ENCODE assay signal across 21 mouse cellular contexts in genomic region chr11:84121051-84121956, GRCm38 (mm10). TPM values are rescaled to one million over a fixed set of nuclear protein-coding genes. Genes with fewer than 3 reads are reported as not detected.
DNase-seq lines count a peak whose midpoint lies in the region; ATAC-seq and TF ChIP-seq lines count a peak whose summit lies in the region.
"Had no signal": no experiment of that assay in that cellular context is flagged by ENCODE, and none has a peak within 500 bp of the region (broad histone marks: within the 10 kb centered on the region; RNA-seq: fewer than 3 reads in every experiment).

No protein-coding gene starts in this region.

- TF ChIP-seq CTCF in layer of hippocampus, adult 2 months (conservative IDR thresholded peaks at IDR 0.05) = no peak
- no peak for TF ChIP-seq CTCF in lung, postnatal 0 days (IDR thresholded peaks at IDR 0.05)
- no peak for TF ChIP-seq CTCF in lung, adult 2 months (IDR thresholded peaks at IDR 0.05; ENCODE audit: insufficient read depth, low read length)

- 53% methylated on average over 12 of the region's 12 CpGs for WGBS in lung, postnatal 0 days
- WGBS in lung, adult 2 months = 62% methylated on average over 12 of the region's 12 CpGs
- WGBS in stomach, embryonic 15.5 days = 68% methylated on average over 12 of the region's 12 CpGs

- H3K4me2 ChIP-seq in lung, postnatal 0 days (replicated peaks; ENCODE audit: low read depth, low read length) = no peak overlapping the region
- H3K4me2 ChIP-seq in stomach, embryonic 15.5 days = no peak overlapping the region
- H3K4me2 ChIP-seq: hindbrain, embryonic 15.5 days; limb, embryonic 13.5 days; midbrain, embryonic 15.5 days had no signal

- TF ChIP-seq POLR2A in lung, adult 2 months (IDR thresholded peaks at IDR 0.05; ENCODE audit: borderline replicate concordance, extremely low read depth, low read depth, low read length) = no peak

- no peaks in the 10 kb centered on the region for H3K9me3 ChIP-seq in lung, postnatal 0 days (ENCODE audit: low read length)
- no peaks in the 10 kb centered on the region for H3K9me3 ChIP-seq in stomach, embryonic 15.5 days
- H3K9me3 ChIP-seq: hindbrain, embryonic 15.5 days; limb, embryonic 13.5 days; midbrain, embryonic 15.5 days had no signal

- no peak for TF ChIP-seq EP300 in lung, postnatal 0 days (IDR thresholded peaks at IDR 0.05)

- H3K4me3 ChIP-seq in layer of hippocampus, adult 2 months = no peak overlapping the region
- H3K4me3 ChIP-seq in lung, postnatal 0 days (ENCODE audit: low read depth, low read length) = no peak overlapping the region
- no peak overlapping the region for H3K4me3 ChIP-seq in lung, adult 2 months (replicated peaks; ENCODE audit: extremely low read depth, low read depth, low read length)
- H3K4me3 ChIP-seq in stomach, embryonic 15.5 days (replicated peaks) = no peak overlapping the region
- H3K4me3 ChIP-seq: hindbrain, embryonic 15.5 days; limb, embryonic 13.5 days; midbrain, embryonic 15.5 days had no signal

- no peak overlapping the region for H3K9ac ChIP-seq in lung, postnatal 0 days (replicated peaks; ENCODE audit: low read depth)
- no peak overlapping the region for H3K9ac ChIP-seq in stomach, embryonic 15.5 days
- H3K9ac ChIP-seq: hindbrain, embryonic 15.5 days; limb, embryonic 13.5 days; midbrain, embryonic 15.5 days had no signal

- H3K27ac ChIP-seq in layer of hippocampus, adult 2 months = peak overlapping the region; percentile 16
- peak overlapping the region; percentile 51; the same call in 1 of the 2 replicates for H3K27ac ChIP-seq in lung, postnatal 0 days (ENCODE audit: low read length)
- H3K27ac ChIP-seq in stomach, embryonic 15.5 days = peak overlapping the region; percentile 35; the same call in 1 of the 2 replicates
- H3K27ac ChIP-seq: hindbrain, embryonic 15.5 days; limb, embryonic 13.5 days; midbrain, embryonic 15.5 days had no signal

- peak; percentile 44; the same call in 1 of the 2 replicates for ATAC-seq in lung, postnatal 0 days
- ATAC-seq in stomach, embryonic 15.5 days (ENCODE audit: insufficient read depth, low FRiP score, low read depth) = peak; percentile 65; the same call in 1 of the 2 replicates
- ATAC-seq in granulocyte monocyte progenitor cell, adult 5-6 weeks (replicated peaks; ENCODE audit: poor library complexity, severe bottlenecking) = no peak
- ATAC-seq: midbrain, embryonic 15.5 days; Patski had no signal

- H3K27me3 ChIP-seq in lung, postnatal 0 days (replicated peaks; ENCODE audit: insufficient read depth, low read length) = no peaks in the 10 kb centered on the region
- H3K27me3 ChIP-seq in stomach, embryonic 15.5 days (replicated peaks) = no peaks in the 10 kb centered on the region
- H3K27me3 ChIP-seq: hindbrain, embryonic 15.5 days; limb, embryonic 13.5 days; midbrain, embryonic 15.5 days; Patski had no signal

- peaks cover 14% of the 10 kb centered on the region for H3K36me3 ChIP-seq in lung, postnatal 0 days (ENCODE audit: insufficient read depth, low read length)
- peaks cover 33% of the 10 kb centered on the region for H3K36me3 ChIP-seq in stomach, embryonic 15.5 days

- no peak for DNase-seq in layer of hippocampus, adult 2 months (ENCODE audit: low spot score in 2 of 2)
- DNase-seq in layer of hippocampus, postnatal 10 days (ENCODE audit: low spot score in 2 of 2) = no peak
- no peak for DNase-seq in lung, postnatal 0 days (ENCODE audit: low spot score)
- no peak for DNase-seq in lung, adult 2 months
- peak; percentile 54 for DNase-seq in brain, adult 2 months (ENCODE audit: low read depth, low spot score)
- DNase-seq in ovary, postnatal 36 days (ENCODE audit: low spot score) = no peak
- DNase-seq: B cell, adult 2 months; cerebellum, adult 18-20 months; cerebellum, postnatal 36 days; gastrocnemius, postnatal 10 days; kidney, adult 11 months; kidney, postnatal 14 days had no signal

- H3K4me1 ChIP-seq in lung, postnatal 0 days (ENCODE audit: insufficient read depth, low read depth, low read length) = no peaks in the 10 kb centered on the region
- no peaks in the 10 kb centered on the region for H3K4me1 ChIP-seq in lung, adult 2 months (ENCODE audit: control insufficient read depth, insufficient read depth, low read length)
- H3K4me1 ChIP-seq in stomach, embryonic 15.5 days = 0 out of 2 replicates have a peak, but pooled peaks cover 6% of the 10 kb centered on the region
- H3K4me1 ChIP-seq: hindbrain, embryonic 15.5 days; limb, embryonic 13.5 days; midbrain, embryonic 15.5 days had no signal

RNA-seq across cellular contexts. Expression of gene Tada2a, which starts 8.1 kb away (rescaled TPM):
- 10 to 100 TPM; 33.0 to 33.8 TPM for total RNA-seq in layer of hippocampus, adult 2 months (2021)
- total RNA-seq in layer of hippocampus, postnatal 10 days (2021) = 10 to 100 TPM; 34.8 to 35.6 TPM
- 14.9 and 15.0 TPM in 2 replicates for polyA plus RNA-seq in lung, postnatal 0 days (2015; fragmentation: Nextera tagmentation; extraction: Ambion mirVana)
- 4.5 and 6.8 TPM in 2 replicates for polyA plus RNA-seq in lung, adult 2 months (2012; rRNA removed)
- polyA plus RNA-seq in stomach, embryonic 15.5 days (2015; fragmentation: Nextera tagmentation; extraction: Ambion mirVana) = 25.8 and 27.5 TPM in 2 replicates
- 27.1 and 29.0 TPM in 2 replicates for total RNA-seq in granulocyte monocyte progenitor cell, adult 5-6 weeks (2014; fragmentation: Nextera tagmentation)
- 20.0 and 22.2 TPM in 2 replicates for total RNA-seq in granulocyte monocyte progenitor cell, adult 5-6 weeks (2017)

RNA-seq across cellular contexts. Expression of gene Acaca, which starts 8.2 kb away (rescaled TPM):
- total RNA-seq in layer of hippocampus, adult 2 months (2021) = 10 to 100 TPM; 66.7 to 69.6 TPM
- 100 to 1,000 TPM; 105 to 117 TPM for total RNA-seq in layer of hippocampus, postnatal 10 days (2021)
- 6.5 and 7.9 TPM in 2 replicates for polyA plus RNA-seq in lung, postnatal 0 days (2015; fragmentation: Nextera tagmentation; extraction: Ambion mirVana)
- 25.1 and 34.5 TPM in 2 replicates for polyA plus RNA-seq in lung, adult 2 months (2012; rRNA removed)
- 12.9 and 14.2 TPM in 2 replicates for polyA plus RNA-seq in stomach, embryonic 15.5 days (2015; fragmentation: Nextera tagmentation; extraction: Ambion mirVana)
- 28.9 and 40.2 TPM in 2 replicates for total RNA-seq in granulocyte monocyte progenitor cell, adult 5-6 weeks (2014; fragmentation: Nextera tagmentation)
- 34.7 and 38.5 TPM in 2 replicates for total RNA-seq in granulocyte monocyte progenitor cell, adult 5-6 weeks (2017)

RNA-seq across cellular contexts. Expression of gene Gm11437, which starts 46.0 kb away (rescaled TPM):
- not detected for total RNA-seq in layer of hippocampus, adult 2 months (2021)
- total RNA-seq in layer of hippocampus, postnatal 10 days (2021) = not detected
- not detected in 2 replicates for polyA plus RNA-seq in lung, postnatal 0 days (2015; fragmentation: Nextera tagmentation; extraction: Ambion mirVana)
- not detected in 2 replicates for polyA plus RNA-seq in lung, adult 2 months (2012; rRNA removed)
- not detected in 2 replicates for polyA plus RNA-seq in stomach, embryonic 15.5 days (2015; fragmentation: Nextera tagmentation; extraction: Ambion mirVana)
- not detected in 2 replicates for total RNA-seq in granulocyte monocyte progenitor cell, adult 5-6 weeks (2014; fragmentation: Nextera tagmentation)
- total RNA-seq in granulocyte monocyte progenitor cell, adult 5-6 weeks (2017) = not detected in 2 replicates
- total RNA-seq: gastrocnemius, postnatal 10 days; heart, postnatal 14 days; megakaryocyte progenitor cell, adult 5-6 weeks had no signal
- polyA plus RNA-seq: embryonic facial prominence, embryonic 11.5 days; limb, embryonic 13.5 days; Patski had no signal

RNA-seq across cellular contexts. Expression of gene Dusp14, which starts 52.2 kb away (rescaled TPM):
- total RNA-seq in layer of hippocampus, adult 2 months (2021) = 10 to 100 TPM; 30.9 to 36.3 TPM
- 10 to 100 TPM; 15.9 to 17.3 TPM for total RNA-seq in layer of hippocampus, postnatal 10 days (2021)
- 66.7 and 69.2 TPM in 2 replicates for polyA plus RNA-seq in lung, postnatal 0 days (2015; fragmentation: Nextera tagmentation; extraction: Ambion mirVana)
- 70.3 and 122 TPM in 2 replicates for polyA plus RNA-seq in lung, adult 2 months (2012; rRNA removed)
- 13.5 and 19.5 TPM in 2 replicates for polyA plus RNA-seq in stomach, embryonic 15.5 days (2015; fragmentation: Nextera tagmentation; extraction: Ambion mirVana)
- total RNA-seq in granulocyte monocyte progenitor cell, adult 5-6 weeks (2014; fragmentation: Nextera tagmentation) = not detected in 2 replicates
- total RNA-seq in granulocyte monocyte progenitor cell, adult 5-6 weeks (2017) = 0.31 TPM in 1 of 2 replicates, not detected in the other
- total RNA-seq: megakaryocyte progenitor cell, adult 5-6 weeks had no signal
